Mouse (Mus musculus) CH12.LX (cell line): ENCODE measurements around the gene Ttc30a1. TPM values are rescaled to one million over a fixed set of nuclear protein-coding genes. Genes with fewer than 3 reads are reported as not detected.
A peak's percentile ranks its signal among the peaks of the same experiment; 100 is the strongest.

ENCODE experiments used
- DNase-seq: peaks from one replicate; pipeline ENCODE4 v3.0.0-alpha.2; 2013; ENCODE audit errors: extremely low read depth
- H3K27ac ChIP-seq: 2 replicates; pipeline ENCODE4 v1.5.1; 2012; ENCODE audit warnings: low read depth, mild to moderate bottlenecking, control low read depth, moderate library complexity; ENCODE audit not compliant: insufficient read depth
- H3K27me3 ChIP-seq: replicated peaks from 2 replicates; pipeline ENCODE3; 2012; ENCODE audit warnings: inconsistent platforms
- H3K36me3 ChIP-seq, 2 experiments: replicated peaks in 1 of 2; 2 replicates each; pipeline versions ENCODE3 to v1.6.1; 2012; ENCODE audit warnings: inconsistent platforms in 1 of 2, low read length in 1 of 2, mild to moderate bottlenecking in 1 of 2, mixed read lengths in 1 of 2, moderate library complexity in 1 of 2; ENCODE audit not compliant: control insufficient read depth in 1 of 2, insufficient read depth in 1 of 2
- H3K4me1 ChIP-seq, 2 experiments: 2 replicates each; pipeline ENCODE4 v1.6.1; 2012; ENCODE audit warnings: inconsistent platforms in 1 of 2, moderate library complexity in 1 of 2; ENCODE audit not compliant: insufficient read depth in 2 of 2, control insufficient read depth in 1 of 2
- H3K4me2 ChIP-seq: 2 replicates; pipeline ENCODE4 v1.6.1; 2012; ENCODE audit warnings: low read depth, mild to moderate bottlenecking, control low read depth; ENCODE audit not compliant: poor library complexity, insufficient read depth, severe bottlenecking
- H3K4me3 ChIP-seq, 3 experiments: fragments of 150-350 bp in 1 of 3; sonication (generic) in 1 of 3; replicated peaks in 1 of 3; 2 replicates each; pipeline versions ENCODE3 to v1.5.1; 2011 to 2012; ENCODE audit warnings: low read depth in 2 of 3, low read length in 2 of 3, mild to moderate bottlenecking in 2 of 3, moderate library complexity in 2 of 3, control low read depth in 1 of 3, improper control_type of control experiment in 1 of 3, inconsistent platforms in 1 of 3, mixed read lengths in 1 of 3; ENCODE audit not compliant: poor library complexity in 1 of 3
- H3K79me2 ChIP-seq: replicated peaks from 2 replicates; pipeline ENCODE4 v1.6.1; 2012; ENCODE audit warnings: mild to moderate bottlenecking, moderate library complexity; ENCODE audit not compliant: control insufficient read depth, poor library complexity, insufficient read depth, severe bottlenecking; ENCODE audit errors: extremely low read depth
- H3K9ac ChIP-seq: 2 replicates; pipeline ENCODE4 v1.6.1; 2012; ENCODE audit warnings: low read depth, mild to moderate bottlenecking, control low read depth, moderate library complexity; ENCODE audit not compliant: insufficient read depth
- H3K9me3 ChIP-seq: replicated peaks from 2 replicates; pipeline ENCODE3; 2012; ENCODE audit warnings: low read length, inconsistent platforms, mixed read lengths
- CHD2 ChIP-seq: IDR thresholded peaks from 2 replicates; pipeline ENCODE4 v1.6.1; 2011; ENCODE audit warnings: low read length, improper control_type of control experiment
- E2F4 ChIP-seq: IDR thresholded peaks from 2 replicates; pipeline ENCODE4 v1.6.1; 2011; ENCODE audit warnings: low read depth, low read length, improper control_type of control experiment; ENCODE audit not compliant: insufficient replicate concordance
- EP300 ChIP-seq: IDR thresholded peaks from 2 replicates; pipeline ENCODE4 v1.6.1; 2011; ENCODE audit warnings: low read length, improper control_type of control experiment
- ETS1 ChIP-seq: conservative IDR thresholded peaks from 2 replicates; pipeline ENCODE4 v1.6.1; 2012; ENCODE audit warnings: low read depth, mild to moderate bottlenecking, inconsistent platforms, low read length, improper control_type of control experiment, moderate library complexity
- GABPA ChIP-seq: IDR thresholded peaks from 2 replicates; pipeline ENCODE4 v1.6.1; 2012; ENCODE audit warnings: low read depth, low read length, improper control_type of control experiment, inconsistent platforms; ENCODE audit not compliant: insufficient replicate concordance
- KAT2A ChIP-seq: IDR thresholded peaks from 2 replicates; pipeline ENCODE4 v1.6.1; 2012; ENCODE audit warnings: low read length, improper control_type of control experiment, inconsistent platforms; ENCODE audit not compliant: insufficient replicate concordance
- MAFK ChIP-seq: IDR thresholded peaks from 2 replicates; pipeline ENCODE4 v1.6.1; 2011; ENCODE audit warnings: low read length, improper control_type of control experiment; ENCODE audit not compliant: insufficient replicate concordance
- MXI1 ChIP-seq: IDR thresholded peaks from 2 replicates; pipeline ENCODE4 v1.6.1; 2011; ENCODE audit warnings: mild to moderate bottlenecking, low read depth, low read length, improper control_type of control experiment
- NELFE ChIP-seq: IDR thresholded peaks from 2 replicates; pipeline ENCODE4 v1.6.1; 2011; ENCODE audit warnings: low read depth, low read length, improper control_type of control experiment
- NRF1 ChIP-seq: IDR thresholded peaks from 2 replicates; pipeline ENCODE4 v1.6.1; 2014; ENCODE audit warnings: low read depth, mild to moderate bottlenecking, inconsistent platforms, low read length, improper control_type of control experiment, moderate library complexity
- POLR2AphosphoS2 ChIP-seq: IDR thresholded peaks from 2 replicates; pipeline ENCODE4 v1.6.1; 2011; ENCODE audit warnings: low read depth, low read length, improper control_type of control experiment
- SIN3A ChIP-seq: IDR thresholded peaks from 2 replicates; pipeline ENCODE4 v1.6.1; 2012; ENCODE audit warnings: low read length, improper control_type of control experiment, inconsistent platforms
- SMC3 ChIP-seq: IDR thresholded peaks from 2 replicates; pipeline ENCODE4 v1.6.1; 2011; ENCODE audit warnings: low read depth, low read length, improper control_type of control experiment
- TBP ChIP-seq: conservative IDR thresholded peaks from 2 replicates; pipeline ENCODE4 v1.6.1; 2011; ENCODE audit warnings: low read depth, low read length, improper control_type of control experiment
- TCF12 ChIP-seq: IDR thresholded peaks from 2 replicates; pipeline ENCODE4 v1.6.1; 2014; ENCODE audit warnings: low read depth, mild to moderate bottlenecking, inconsistent platforms, low read length, improper control_type of control experiment
- UBTF ChIP-seq: IDR thresholded peaks from 2 replicates; pipeline ENCODE4 v1.6.1; 2012; ENCODE audit warnings: low read depth, mild to moderate bottlenecking, inconsistent platforms, low read length, improper control_type of control experiment, moderate library complexity
- USF1 ChIP-seq: IDR thresholded peaks from 2 replicates; pipeline ENCODE4 v1.6.1; 2014; ENCODE audit warnings: low read depth, mild to moderate bottlenecking, inconsistent platforms, low read length, improper control_type of control experiment
- USF2 ChIP-seq: conservative IDR thresholded peaks from 2 replicates; pipeline ENCODE4 v1.6.1; 2011; ENCODE audit warnings: low read depth, low read length, improper control_type of control experiment
- ZC3H11A ChIP-seq: IDR thresholded peaks from 2 replicates; pipeline ENCODE4 v1.6.1; 2012; ENCODE audit warnings: low read depth, mild to moderate bottlenecking, inconsistent platforms, low read length, improper control_type of control experiment
- ZKSCAN1 ChIP-seq: IDR thresholded peaks from 2 replicates; pipeline ENCODE4 v1.6.1; 2012; ENCODE audit warnings: low read depth, inconsistent platforms, low read length, improper control_type of control experiment, borderline replicate concordance
- ZMIZ1 ChIP-seq: IDR thresholded peaks from 2 replicates; pipeline ENCODE4 v1.6.1; 2012; ENCODE audit warnings: low read depth, mild to moderate bottlenecking, inconsistent platforms, low read length, improper control_type of control experiment
- dilution Hi-C: fragments of 300-500 bp; cut with MboI; formaldehyde crosslinking; loops from 2 replicates; pipeline ENCODE4 v1.14.3; 2020; ENCODE audit warnings: low sequenced_read_pairs; ENCODE audit not compliant: extremely low pct_unique_long_range_greater_than_20kb, extremely low pct_ligation_motif_present
- in situ Hi-C: fragments of 300-500 bp; cut with MboI; formaldehyde crosslinking; loops from 3 replicates; pipeline ENCODE4 v1.14.3; 2019; ENCODE audit warnings: low sequenced_read_pairs, low pct_ligation_motif_present, low pct_unique_long_range_greater_than_20kb, mixed read lengths
- polyA plus RNA-seq: library from polyadenylated mRNA; unstranded; fragments of >175 nt; gene quantifications from 2 replicates; pipeline ENCODE4 v1.2.1, GENCODE M21; 2012; ENCODE audit warnings: low read depth; ENCODE audit not compliant: insufficient read length
- total RNA-seq, 2 experiments: library from RNA; depleted of rRNA; stranded (reverse); fragments of 300-350 nt in 1 of 2; fragments of >200 nt in 1 of 2; gene quantifications; 2 replicates each; pipeline ENCODE4 v1.2.3; 2012 to 2014

Ttc30a1 gene
- total and polyA plus RNA-seq, 3 experiments: not detected

DNA sequence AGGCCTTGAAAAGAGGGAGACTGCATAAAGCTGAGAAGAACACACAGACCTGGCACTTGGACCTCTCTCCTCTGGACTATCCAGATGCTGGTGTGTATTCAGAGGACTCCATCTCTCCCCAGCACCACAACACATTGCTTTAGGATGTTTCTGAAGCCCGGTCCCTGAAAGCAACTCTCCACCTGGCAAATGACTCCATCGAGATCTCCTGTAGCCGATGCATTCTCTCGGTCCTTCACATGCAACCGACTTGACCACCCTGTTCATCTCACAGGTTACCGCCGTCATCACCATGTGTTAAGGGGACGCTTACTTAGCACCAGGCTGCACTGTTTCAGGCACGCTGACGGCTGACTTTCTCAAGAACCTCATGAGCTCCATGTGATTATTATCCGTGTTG, 13.1 kb upstream of the Ttc30a1 start:
- Histone ChIP-seq H3K9ac (no peak overlapping the region), H3K36me3 (no peaks in the 10 kb centered on the region), H3K79me2 (no peaks in the 10 kb centered on the region), H3K4me2 (no peak overlapping the region), H3K4me1 (peaks cover 18 to 40% of the 10 kb centered on the region in 2 experiments), H3K4me3 (no peak overlapping the region), H3K27ac (no peak overlapping the region), H3K9me3 (no peaks in the 10 kb centered on the region), H3K27me3 (no peaks in the 10 kb centered on the region)
- in situ Hi-C loops: no loop called here
- dilution Hi-C loops: no loop called here
- DNase-seq: no peak
- TF ChIP-seq POLR2AphosphoS2 (no peak), SMC3 (no peak), ZMIZ1 (no peak), UBTF (no peak), GABPA (no peak), TBP (no peak), SIN3A (no peak), NRF1 (no peak), TCF12 (no peak), E2F4 (no peak), MAFK (no peak), ETS1 (no peak), NELFE (no peak), USF2 (no peak), KAT2A (no peak), CHD2 (no peak), EP300 (no peak)

DNA sequence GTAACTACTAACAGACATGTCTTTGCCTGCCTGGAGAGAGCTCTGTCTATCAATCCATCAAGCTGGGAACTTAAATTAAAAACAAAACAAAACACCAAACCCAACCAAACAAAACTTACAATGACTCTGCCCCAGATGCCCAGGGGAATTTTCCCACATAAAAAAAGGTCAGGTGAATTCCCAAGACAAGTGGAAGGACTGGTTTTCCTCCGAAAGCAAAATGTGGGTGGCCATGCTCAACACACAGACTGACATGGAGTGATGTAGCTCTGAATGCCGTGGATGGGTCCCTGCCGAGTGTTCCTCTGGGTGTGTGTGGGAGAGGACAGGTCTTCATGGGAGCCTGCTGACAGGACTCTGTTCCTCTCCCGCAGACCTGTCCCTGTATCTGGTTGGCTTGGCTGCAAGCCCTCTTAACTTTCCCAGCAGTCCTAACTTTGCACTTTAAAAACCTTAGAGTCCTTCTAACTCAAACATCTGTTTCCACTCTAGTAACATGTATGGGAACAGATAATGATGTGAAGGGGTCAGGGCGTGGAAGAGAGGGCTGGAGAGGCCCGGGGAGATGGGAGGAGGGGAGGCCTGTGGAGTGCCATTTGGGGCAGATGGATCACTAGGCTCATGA, 9.9 kb upstream of the Ttc30a1 start:
- H3K27me3 ChIP-seq: no peaks in the 10 kb centered on the region
- in situ Hi-C loops: no loop called here
- no peaks in the 10 kb centered on the region for H3K9me3 ChIP-seq
- H3K4me3 ChIP-seq: no peak overlapping the region
- no peak for TF ChIP-seq USF2
- TF ChIP-seq ZC3H11A: no peak
- TF ChIP-seq MAFK: no peak
- TF ChIP-seq CHD2: no peak
- TF ChIP-seq USF1: no peak
- TF ChIP-seq KAT2A: no peak
- no peak for TF ChIP-seq ZKSCAN1
- TF ChIP-seq GABPA: no peak
- TF ChIP-seq UBTF: no peak
- no peak for TF ChIP-seq MXI1
- H3K9ac ChIP-seq: peak overlapping the region; percentile 49; the same call in 1 of the 2 replicates
- peaks cover 12 to 47% of the 10 kb centered on the region in 2 experiments for H3K4me1 ChIP-seq
- no peak overlapping the region for H3K27ac ChIP-seq
- H3K79me2 ChIP-seq: no peaks in the 10 kb centered on the region
- peak overlapping the region; percentile 87 for H3K4me2 ChIP-seq
- no peak for DNase-seq
- no peaks in the 10 kb centered on the region for H3K36me3 ChIP-seq
- dilution Hi-C loops: no loop called here
